Mouse (Mus musculus) MEL (cell line): ENCODE results near the gene 1700024P04Rik. TPM values are rescaled to one million over a fixed set of nuclear protein-coding genes. Genes with fewer than 3 reads are reported as not detected.

ENCODE experiments used
- DNase-seq: peaks from one replicate; pipeline ENCODE4 v3.0.0; 2011; ENCODE audit warnings: low read depth, low spot score
- H3K27ac ChIP-seq: 2 replicates; pipeline ENCODE4 v1.5.1; 2012; ENCODE audit warnings: low read depth, mild to moderate bottlenecking, control low read depth, low read length, moderate library complexity; ENCODE audit not compliant: control insufficient read depth
- H3K27me3 ChIP-seq, 2 experiments: fragments of 150-350 bp in 1 of 2; sonication (generic) in 1 of 2; 2 replicates each; pipeline ENCODE4 v1.6.1; 2012; ENCODE audit warnings: low read length in 2 of 2, mild to moderate bottlenecking in 2 of 2, improper control_type of control experiment in 1 of 2, moderate library complexity in 1 of 2; ENCODE audit not compliant: insufficient read depth in 2 of 2, control insufficient read depth in 1 of 2
- H3K36me3 ChIP-seq, 2 experiments: 2 replicates each; pipeline ENCODE4 v1.6.1; 2012 to 2014; ENCODE audit warnings: low read length in 2 of 2, improper control_type of control experiment in 1 of 2, inconsistent platforms in 1 of 2, mild to moderate bottlenecking in 1 of 2; ENCODE audit not compliant: insufficient read depth in 2 of 2, control insufficient read depth in 1 of 2
- H3K4me1 ChIP-seq, 2 experiments: fragments of 150-350 bp in 1 of 2; sonication (generic) in 1 of 2; 2 replicates each; pipeline ENCODE4 v1.6.1; 2012; ENCODE audit warnings: low read length in 2 of 2, improper control_type of control experiment in 1 of 2, mild to moderate bottlenecking in 1 of 2; ENCODE audit not compliant: insufficient read depth in 2 of 2, control insufficient read depth in 1 of 2
- H3K4me3 ChIP-seq, 2 experiments: fragments of 150-350 bp in 1 of 2; sonication (generic) in 1 of 2; 2 replicates each; pipeline ENCODE4 v1.5.1; 2012; ENCODE audit warnings: low read depth in 2 of 2, low read length in 2 of 2, mild to moderate bottlenecking in 2 of 2, moderate library complexity in 2 of 2, control low read depth in 1 of 2, improper control_type of control experiment in 1 of 2; ENCODE audit not compliant: control insufficient read depth in 1 of 2, insufficient read depth in 1 of 2
- H3K79me2 ChIP-seq: 2 replicates; pipeline ENCODE4 v1.6.1; 2012; ENCODE audit warnings: mild to moderate bottlenecking, low read length, moderate library complexity; ENCODE audit not compliant: control insufficient read depth, poor library complexity, insufficient read depth
- H3K9ac ChIP-seq: 2 replicates; pipeline ENCODE4 v1.6.1; 2012; ENCODE audit warnings: low read depth, mild to moderate bottlenecking, control low read depth, low read length, moderate library complexity; ENCODE audit not compliant: control insufficient read depth, poor library complexity, severe bottlenecking
- H3K9me3 ChIP-seq: fragments of 150-350 bp; sonication (generic); replicated peaks from 2 replicates; pipeline ENCODE4 v1.6.1; 2012; ENCODE audit warnings: mild to moderate bottlenecking, low read length, improper control_type of control experiment, moderate library complexity; ENCODE audit not compliant: insufficient read depth
- BHLHE40 ChIP-seq: IDR thresholded peaks from 2 replicates; pipeline ENCODE4 v1.6.1; 2012; ENCODE audit warnings: low read depth, mild to moderate bottlenecking, inconsistent platforms, low read length, improper control_type of control experiment, borderline replicate concordance
- CHD2 ChIP-seq: IDR thresholded peaks from 2 replicates; pipeline ENCODE4 v1.6.1; 2011; ENCODE audit warnings: low read length, improper control_type of control experiment
- ELF1 ChIP-seq: IDR thresholded peaks from 2 replicates; pipeline ENCODE4 v1.6.1; 2014; ENCODE audit warnings: low read depth, mild to moderate bottlenecking, inconsistent platforms, low read length, improper control_type of control experiment, moderate library complexity
- GABPA ChIP-seq: IDR thresholded peaks from 2 replicates; pipeline ENCODE4 v1.6.1; 2012; ENCODE audit warnings: low read depth, mild to moderate bottlenecking, inconsistent platforms, low read length, improper control_type of control experiment, moderate library complexity
- GATA1 ChIP-seq: IDR thresholded peaks from 2 replicates; pipeline ENCODE4 v1.6.1; 2011; ENCODE audit warnings: low read depth, low read length, improper control_type of control experiment
- HCFC1 ChIP-seq: IDR thresholded peaks from 2 replicates; pipeline ENCODE4 v1.6.1; 2012; ENCODE audit warnings: low read depth, mild to moderate bottlenecking, inconsistent platforms, low read length, improper control_type of control experiment, moderate library complexity
- MAFK ChIP-seq: IDR thresholded peaks from 2 replicates; pipeline ENCODE4 v1.6.1; 2011; ENCODE audit warnings: low read depth, mild to moderate bottlenecking, low read length, improper control_type of control experiment, borderline replicate concordance
- MEF2A ChIP-seq: IDR thresholded peaks from 2 replicates; pipeline ENCODE4 v1.6.1; 2014; ENCODE audit warnings: low read depth, mild to moderate bottlenecking, inconsistent platforms, low read length, improper control_type of control experiment; ENCODE audit not compliant: poor library complexity, insufficient replicate concordance, severe bottlenecking; ENCODE audit errors: extremely low read depth
- MXI1 ChIP-seq: IDR thresholded peaks from 2 replicates; pipeline ENCODE4 v1.6.1; 2011; ENCODE audit warnings: mild to moderate bottlenecking, low read depth, low read length, improper control_type of control experiment
- MYB ChIP-seq: IDR thresholded peaks from 2 replicates; pipeline ENCODE4 v1.6.1; 2011; ENCODE audit warnings: mild to moderate bottlenecking, low read depth, low read length, improper control_type of control experiment
- MYC ChIP-seq: IDR thresholded peaks from 2 replicates; pipeline ENCODE4 v1.6.1; 2011; ENCODE audit warnings: low read depth, mild to moderate bottlenecking, low read length, improper control_type of control experiment, moderate library complexity
- NELFE ChIP-seq: IDR thresholded peaks from 2 replicates; pipeline ENCODE4 v1.6.1; 2011; ENCODE audit warnings: low read depth, low read length, improper control_type of control experiment
- NRF1 ChIP-seq: IDR thresholded peaks from 2 replicates; pipeline ENCODE4 v1.6.1; 2014; ENCODE audit warnings: low read depth, mild to moderate bottlenecking, inconsistent platforms, low read length, improper control_type of control experiment, moderate library complexity; ENCODE audit not compliant: poor library complexity, insufficient read depth, severe bottlenecking
- POLR2A ChIP-seq, 2 experiments: IDR thresholded peaks; 2 replicates each; pipeline ENCODE4 v1.6.1; 2011 to 2012; ENCODE audit warnings: low read length in 2 of 2, mild to moderate bottlenecking in 2 of 2, control low read depth in 1 of 2, improper control_type of control experiment in 1 of 2, low read depth in 1 of 2, moderate library complexity in 1 of 2; ENCODE audit not compliant: control insufficient read depth in 1 of 2, insufficient read depth in 1 of 2, poor library complexity in 1 of 2
- POLR2AphosphoS5 ChIP-seq: IDR thresholded peaks from 2 replicates; pipeline ENCODE4 v1.6.1; 2012; ENCODE audit warnings: low read depth, borderline replicate concordance, mild to moderate bottlenecking, inconsistent platforms, low read length, moderate library complexity, mixed read lengths
- RAD21 ChIP-seq: IDR thresholded peaks from 2 replicates; pipeline ENCODE4 v1.6.1; 2011; ENCODE audit warnings: mild to moderate bottlenecking, low read depth, low read length, improper control_type of control experiment
- RCOR1 ChIP-seq: IDR thresholded peaks from 2 replicates; pipeline ENCODE4 v1.6.1; 2012; ENCODE audit warnings: low read depth, mild to moderate bottlenecking, inconsistent platforms, low read length, improper control_type of control experiment
- SIN3A ChIP-seq: IDR thresholded peaks from 2 replicates; pipeline ENCODE4 v1.6.1; 2012; ENCODE audit warnings: low read length, improper control_type of control experiment, inconsistent platforms
- UBTF ChIP-seq: IDR thresholded peaks from 2 replicates; pipeline ENCODE4 v1.6.1; 2012; ENCODE audit warnings: low read depth, mild to moderate bottlenecking, inconsistent platforms, low read length, improper control_type of control experiment, moderate library complexity, borderline replicate concordance; ENCODE audit not compliant: insufficient read depth
- USF1 ChIP-seq: IDR thresholded peaks from 2 replicates; pipeline ENCODE4 v1.6.1; 2014; ENCODE audit warnings: low read depth, mild to moderate bottlenecking, inconsistent platforms, low read length, improper control_type of control experiment, moderate library complexity
- USF2 ChIP-seq, 2 experiments: IDR thresholded peaks; 2 replicates each; pipeline ENCODE4 v1.6.1; 2011 to 2012; ENCODE audit warnings: improper control_type of control experiment in 2 of 2, low read length in 2 of 2, borderline replicate concordance in 1 of 2, inconsistent platforms in 1 of 2, low read depth in 1 of 2, mild to moderate bottlenecking in 1 of 2; ENCODE audit not compliant: insufficient read depth in 1 of 2
- ZKSCAN1 ChIP-seq: IDR thresholded peaks from 2 replicates; pipeline ENCODE4 v1.6.1; 2012; ENCODE audit warnings: low read depth, mild to moderate bottlenecking, inconsistent platforms, low read length, improper control_type of control experiment, moderate library complexity
- ZMIZ1 ChIP-seq: IDR thresholded peaks from 2 replicates; pipeline ENCODE4 v1.6.1; 2012; ENCODE audit warnings: low read depth, mild to moderate bottlenecking, inconsistent platforms, low read length, improper control_type of control experiment, moderate library complexity
- polyA plus RNA-seq, 2 experiments: library from polyadenylated mRNA; stranded (reverse) in 1 of 2; unstranded in 1 of 2; fragments of >175 nt in 1 of 2; fragments of >200 nt in 1 of 2; gene quantifications; 2 replicates each; pipeline versions ENCODE4 v1.2.1 to v1.2.4; 2012; ENCODE audit warnings: low replicate concordance in 2 of 2, low read depth in 1 of 2; ENCODE audit not compliant: insufficient read length in 2 of 2, insufficient read depth in 1 of 2, missing spikeins in 1 of 2
- total RNA-seq: library from RNA; depleted of rRNA; stranded (reverse); fragments of 300-350 nt; gene quantifications from 2 replicates; pipeline ENCODE4 v1.2.3, GENCODE M21; 2012

The 1700024P04Rik gene
- total and polyA plus RNA-seq, 3 experiments, result not detected

GRCm38 (mm10) chr13:98955676-98956075, 28.7 kb downstream of the 1700024P04Rik start:
- TF ChIP-seq USF2 (IDR thresholded peaks at IDR 0.05; ENCODE audit: borderline replicate concordance in 1 of 2, insufficient read depth in 1 of 2, low read depth in 1 of 2, low read length in 2 of 2) (no peak), NELFE (no peak), ZMIZ1 (no peak), HCFC1 (no peak), MYB (no peak), ELF1 (no peak), NRF1 (no peak), MYC (no peak), RCOR1 (no peak)
- Histone ChIP-seq H3K4me1 (no peaks in the 10 kb centered on the region), H3K4me3 (no peak overlapping the region), H3K36me3 (no peaks in the 10 kb centered on the region), H3K27ac (no peak overlapping the region), H3K9me3 (no peaks in the 10 kb centered on the region), H3K9ac (no peak overlapping the region), H3K79me2 (no peaks in the 10 kb centered on the region), H3K27me3 (no peaks in the 10 kb centered on the region)
- DNase-seq, result no peak

- no peaks in the 10 kb centered on the region for H3K4me1 ChIP-seq
- no peaks in the 10 kb centered on the region for H3K27me3 ChIP-seq
- H3K36me3 ChIP-seq, result no peaks in the 10 kb centered on the region
- DNase-seq, result no peak
- no peaks in the 10 kb centered on the region for H3K9me3 ChIP-seq
- H3K4me3 ChIP-seq, result no peak overlapping the region
- H3K9ac ChIP-seq, result no peak overlapping the region
- no peak overlapping the region for H3K27ac ChIP-seq
- TF ChIP-seq BHLHE40 (no peak), MXI1 (no peak), POLR2A (IDR thresholded peaks at IDR 0.05; ENCODE audit: control insufficient read depth in 1 of 2, insufficient read depth in 1 of 2, low read depth in 1 of 2, low read length in 2 of 2, poor library complexity in 1 of 2) (no peak), UBTF (no peak), USF1 (no peak)
- TF ChIP-seq, all 39 proteins: peak for 0
- no peaks in the 10 kb centered on the region for H3K79me2 ChIP-seq
Observed at GRCm38 (mm10) chr13:98955226-98955625, 29.1 kb downstream of the 1700024P04Rik start.

GRCm38 (mm10) chr13:98953830-98954229, 30.5 kb downstream of the 1700024P04Rik start:
- no peak for DNase-seq
- Histone ChIP-seq H3K4me3 (no peak overlapping the region), H3K27me3 (no peaks in the 10 kb centered on the region), H3K4me1 (no peaks in the 10 kb centered on the region), H3K79me2 (no peaks in the 10 kb centered on the region), H3K9me3 (no peaks in the 10 kb centered on the region), H3K36me3 (no peaks in the 10 kb centered on the region), H3K27ac (no peak overlapping the region), H3K9ac (no peak overlapping the region)
- TF ChIP-seq SIN3A (no peak), POLR2AphosphoS5 (no peak), RAD21 (no peak), MEF2A (no peak), GABPA (no peak), CHD2 (no peak), ELF1 (no peak), GATA1 (no peak), ZKSCAN1 (no peak), MXI1 (no peak), MAFK (no peak), RCOR1 (no peak), USF2 (IDR thresholded peaks at IDR 0.05; ENCODE audit: borderline replicate concordance in 1 of 2, insufficient read depth in 1 of 2, low read depth in 1 of 2, low read length in 2 of 2) (no peak)
